Mouse (Mus musculus) large intestine, adult 2 months (tissue): ENCODE measurements around the gene Aspscr1. TPM values are rescaled to one million over a fixed set of nuclear protein-coding genes. Genes with fewer than 3 reads are reported as not detected.
"Not testable (repeated sequence)": the region's sequence is repeated elsewhere in the genome, so short reads cannot be mapped to it uniquely, and the experiment has no call there.

Experiments used
- DNase-seq: peaks from one replicate; pipeline ENCODE4 v3.0.0-alpha.2; 2012; ENCODE audit warnings: low read depth, low spot score
- WGBS: fragments of 180-500 bp; shearing (Covaris S2); methylation state at CpG from one replicate; pipeline ENCODE4 v1.1.7; 2018; 5-methylcytosine and 5-hydroxymethylcytosine counted together
- polyA plus RNA-seq: library from polyadenylated mRNA; depleted of rRNA; stranded (reverse); fragments of >200 nt; gene quantifications from 2 replicates; pipeline ENCODE4 v1.2.3, GENCODE M21; 2012; rRNA removed

Gene Aspscr1
- polyA plus RNA-seq, 1 experiment: 74.9 TPM

DNA sequence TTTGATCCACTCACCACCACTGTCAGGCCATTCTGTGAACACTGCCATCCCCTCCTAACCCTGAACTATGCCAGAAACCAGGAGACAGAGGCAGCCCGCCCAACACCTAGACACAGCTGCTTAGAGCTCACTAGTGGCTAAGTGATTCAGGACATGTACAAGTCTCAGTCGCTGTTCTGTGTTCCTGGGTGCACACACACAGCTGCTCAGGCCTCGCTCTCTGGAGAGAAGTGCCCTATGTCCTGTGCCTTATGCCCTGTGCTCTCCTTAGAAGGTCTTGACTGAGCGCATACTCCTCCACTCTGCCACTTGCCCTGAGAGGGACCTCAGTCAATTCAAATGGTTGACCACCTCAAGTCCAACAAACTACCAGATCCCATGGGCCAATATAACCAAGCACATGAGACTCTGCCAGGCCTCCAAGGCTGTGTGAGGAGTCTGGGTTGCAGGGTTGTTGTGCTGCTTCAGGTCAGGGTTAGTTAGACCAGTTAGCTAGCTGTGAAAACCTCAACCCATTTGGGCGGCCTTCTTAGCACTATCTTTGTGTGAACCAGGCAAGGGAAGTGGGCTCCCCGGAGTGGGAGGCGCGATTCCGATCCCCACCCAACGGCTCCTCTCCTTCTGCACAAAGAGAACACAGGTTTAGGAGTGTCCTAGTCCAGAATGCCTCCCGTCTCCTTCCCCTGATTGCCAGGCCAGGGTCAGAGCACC is 55.9 kb downstream of the Aspscr1 start:
- no peak for DNase-seq
- WGBS: 87% methylated on average over 11 of the region's 11 CpGs

DNA sequence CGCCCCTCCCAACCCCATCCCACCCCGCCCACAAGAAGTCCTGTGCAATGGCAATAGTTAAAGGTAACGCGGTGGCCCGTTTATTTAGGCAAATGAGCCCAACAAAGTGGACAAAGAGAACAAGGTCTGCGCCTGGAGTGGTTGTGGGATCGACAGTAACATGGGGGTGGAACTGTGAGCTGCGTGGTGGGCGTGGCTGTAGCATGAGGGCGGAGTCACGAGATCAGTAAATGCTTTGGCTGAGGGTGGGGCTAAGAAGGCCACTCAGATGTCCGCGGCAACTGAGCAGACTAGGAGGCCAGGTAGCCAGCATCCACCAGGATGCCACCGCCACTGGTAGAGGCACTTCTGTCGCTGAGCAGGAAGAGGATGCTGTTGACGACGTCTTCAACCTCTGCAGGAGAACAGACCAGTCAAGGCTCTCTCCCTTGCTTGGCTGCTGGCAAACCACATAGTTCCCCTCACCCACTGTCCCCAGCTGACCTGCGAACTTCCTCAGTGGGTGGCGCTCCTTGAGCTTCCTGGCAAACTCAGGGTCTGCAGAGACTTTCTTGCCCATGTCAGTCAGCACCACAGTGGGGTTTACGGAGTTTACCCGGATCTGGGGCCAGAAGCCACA is 56.8 kb downstream of the Aspscr1 start:
- not testable (repeated sequence) for DNase-seq

DNA sequence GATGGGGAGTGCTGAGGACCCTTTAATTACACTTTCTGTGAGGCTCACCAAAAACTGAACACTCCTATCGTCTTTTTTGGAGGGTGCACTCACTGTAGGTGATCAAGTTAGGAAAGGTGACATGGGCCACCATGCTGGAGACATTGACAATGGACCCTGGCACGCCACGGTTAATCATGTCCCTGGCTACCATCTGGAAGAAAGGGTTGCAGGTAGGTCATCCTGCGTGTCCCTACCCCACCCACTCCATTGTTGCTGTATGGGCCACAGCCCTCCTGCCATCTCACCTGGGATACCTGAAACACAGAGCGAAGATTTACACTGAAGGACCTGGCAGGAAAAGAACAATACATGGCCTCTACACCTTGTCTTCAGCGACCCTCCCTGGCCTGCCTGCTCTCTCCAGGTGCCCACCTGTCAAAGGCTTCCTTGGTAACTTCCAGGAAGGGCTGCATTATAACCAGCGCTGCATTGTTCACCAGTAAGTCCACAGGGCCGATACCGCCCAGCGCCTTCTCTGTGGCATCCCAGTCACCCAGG is 57.6 kb downstream of the Aspscr1 start:
- no peak for DNase-seq
- 93% methylated on average over 10 of the region's 10 CpGs for WGBS

More for the DNA sequence above, 56.8 kb downstream of the Aspscr1 start:
- WGBS: 4% methylated on average over 18 of the region's 21 CpGs

DNA sequence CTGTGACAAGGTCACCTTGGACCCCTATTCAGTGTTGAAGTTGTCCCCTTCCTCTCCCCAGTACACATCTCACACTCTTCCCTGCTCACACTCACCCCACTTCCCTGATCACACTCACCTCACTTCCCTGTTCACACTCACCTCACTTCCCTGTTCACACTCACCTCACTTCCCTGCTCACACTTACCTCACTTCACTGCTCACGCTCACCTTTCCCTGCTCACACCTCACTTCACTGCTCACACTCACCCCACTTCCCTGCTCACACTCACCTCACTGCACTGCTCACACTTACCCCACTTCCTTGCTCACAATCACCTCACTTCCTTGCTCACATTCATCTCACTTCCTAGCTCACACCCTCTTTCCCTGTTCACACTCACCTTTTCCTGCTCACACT is 58.6 kb downstream of the Aspscr1 start:
- no peak for DNase-seq
- 92% methylated on average over 1 of the region's 1 CpGs for WGBS

DNA sequence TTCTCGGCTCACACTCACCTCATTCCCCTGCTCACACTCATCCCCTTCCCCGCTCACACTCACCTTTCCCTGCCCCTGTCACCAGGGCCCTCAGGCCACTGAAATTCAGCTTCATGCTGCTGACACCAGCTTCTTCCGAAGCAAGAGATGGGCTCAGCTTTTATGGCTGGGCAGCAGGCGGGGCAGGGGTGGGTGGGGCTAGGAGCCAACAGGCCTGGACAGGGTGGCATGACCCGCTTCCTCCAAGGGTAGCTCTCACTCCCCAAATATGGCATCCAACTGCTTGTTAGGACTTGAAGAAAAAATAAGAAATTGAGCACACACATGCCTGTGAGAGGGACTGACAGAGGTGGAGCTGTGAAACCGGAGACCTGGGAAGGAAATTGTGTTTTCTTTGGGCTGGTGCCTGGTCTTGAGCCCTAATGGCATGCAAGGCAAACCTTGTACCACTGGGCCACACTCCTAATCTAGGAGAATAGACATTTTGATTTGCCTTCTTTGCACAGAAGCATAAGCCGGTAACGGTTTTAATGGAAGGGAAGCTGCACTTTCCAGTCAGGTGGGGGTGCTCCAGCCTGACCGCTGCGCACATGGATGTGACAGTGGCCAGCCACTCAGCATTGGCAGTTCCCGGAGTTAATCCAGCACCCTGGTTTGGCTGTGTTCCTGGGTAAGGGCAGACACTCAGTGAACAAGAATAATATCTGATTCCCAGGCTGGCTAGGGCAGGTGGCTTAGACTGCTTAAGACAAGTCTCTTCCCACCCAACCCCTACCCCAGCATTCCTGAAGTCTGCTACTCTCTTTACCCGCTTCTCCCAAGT is 59.3 kb downstream of the Aspscr1 start, which contains the start of gene Cbr2:
Gene Cbr2, minus strand, starts transcription at position 257 of the 823 bp plus-strand sequence.
- WGBS: 61% methylated on average over 12 of the region's 12 CpGs

DNA sequence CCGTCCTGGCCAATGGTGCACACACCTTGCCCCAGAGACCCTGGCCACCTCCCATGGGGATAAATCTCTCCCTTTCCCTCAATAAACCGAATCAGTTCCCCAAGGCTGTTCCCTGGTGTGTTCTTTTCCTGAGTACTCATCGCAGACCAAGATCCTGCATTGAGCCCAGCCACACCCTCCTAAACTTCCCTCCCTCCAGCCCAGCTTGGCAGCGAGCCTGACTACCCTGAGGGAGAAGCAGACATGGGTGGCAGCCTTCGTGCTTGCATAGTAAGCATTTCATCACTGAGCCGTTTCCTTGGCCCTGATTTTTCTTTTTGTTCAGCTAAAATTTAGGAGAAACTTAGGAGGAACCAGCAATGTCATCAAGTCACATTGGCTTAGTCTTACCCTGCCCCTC is 60.7 kb downstream of the Aspscr1 start:
- 18% methylated on average over 6 of the region's 6 CpGs for WGBS
- DNase-seq: peak; percentile 72

More for the DNA sequence above, 59.3 kb downstream of the Aspscr1 start, which contains the start of gene Cbr2:
- no peak for DNase-seq

DNA sequence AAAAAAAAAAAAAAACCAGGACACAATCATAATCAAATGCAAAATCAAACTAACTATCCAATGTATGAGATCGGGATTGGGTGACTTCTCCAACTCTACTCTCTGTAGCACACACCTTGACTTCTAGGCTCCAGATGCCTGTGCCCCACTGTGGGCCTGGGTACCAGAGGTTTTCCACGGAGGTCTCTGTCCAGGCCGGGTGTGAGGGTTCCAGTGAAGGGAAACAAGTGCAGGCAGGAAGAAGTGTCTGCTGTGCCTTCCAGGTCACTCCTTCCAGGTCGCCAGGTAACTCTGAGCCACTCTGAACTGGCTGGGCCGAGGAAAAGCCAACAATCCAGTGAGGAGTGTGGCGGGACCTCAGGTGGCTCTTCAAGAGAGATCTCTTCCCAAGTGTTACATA is 63.7 kb downstream of the Aspscr1 start:
- DNase-seq: no peak
- WGBS: 78% methylated on average over 6 of the region's 6 CpGs

GRCm38 (mm10) chr11:120740981-120741380 is 68.2 kb downstream of the Aspscr1 start:
- 84% methylated on average over 5 of the region's 5 CpGs for WGBS
- DNase-seq: no peak

DNA sequence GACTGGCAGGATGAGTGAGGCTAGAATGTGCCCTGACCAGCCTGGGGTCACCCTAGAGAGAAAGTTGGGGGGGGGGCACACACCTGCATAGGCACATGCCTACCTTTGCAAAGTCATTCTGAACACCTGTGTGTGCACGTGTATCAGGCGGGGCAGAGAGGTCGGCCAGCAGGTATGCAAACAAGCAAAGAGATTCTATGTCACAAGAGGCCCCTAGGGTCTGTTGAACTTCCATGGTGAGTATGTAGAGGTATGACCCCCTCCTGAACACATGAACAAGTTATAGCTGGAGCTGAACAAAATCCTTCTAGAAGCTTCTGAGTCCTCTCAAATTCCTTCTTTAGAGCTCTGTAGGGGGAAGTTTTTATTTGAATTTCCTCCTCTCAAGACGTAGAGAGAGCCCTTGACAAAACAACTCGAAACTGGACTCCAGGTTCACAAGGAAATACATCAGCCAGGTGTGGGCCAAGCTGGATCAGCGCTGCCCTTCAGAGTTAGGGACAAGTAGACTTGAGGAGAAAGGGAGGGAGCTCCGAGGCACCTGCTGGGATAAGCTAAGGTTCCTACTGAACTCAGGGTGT is 71.4 kb downstream of the Aspscr1 start:
- DNase-seq: no peak
- WGBS: 33% methylated on average over 7 of the region's 7 CpGs

DNA sequence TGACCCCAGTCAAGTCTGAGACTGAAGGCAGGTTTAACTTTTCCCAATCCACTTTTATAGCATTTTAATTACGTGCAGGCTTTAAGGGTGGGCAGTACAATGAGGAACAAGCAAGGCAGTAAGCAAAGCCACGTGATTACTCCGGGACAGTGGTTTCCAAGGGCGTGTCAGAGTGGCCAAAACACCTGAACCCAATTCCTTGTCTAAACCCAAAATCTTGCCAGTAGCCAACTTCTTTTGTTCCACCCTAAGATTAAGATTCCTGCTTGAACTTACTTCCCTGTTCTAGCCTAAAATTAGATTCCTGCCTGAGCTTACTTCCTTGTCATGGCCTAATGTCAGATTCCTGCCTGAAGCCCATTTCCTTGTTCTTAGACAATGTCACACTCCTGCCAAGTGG is 75.2 kb downstream of the Aspscr1 start:
- 19% methylated on average over 4 of the region's 4 CpGs for WGBS
- DNase-seq: no peak

DNA sequence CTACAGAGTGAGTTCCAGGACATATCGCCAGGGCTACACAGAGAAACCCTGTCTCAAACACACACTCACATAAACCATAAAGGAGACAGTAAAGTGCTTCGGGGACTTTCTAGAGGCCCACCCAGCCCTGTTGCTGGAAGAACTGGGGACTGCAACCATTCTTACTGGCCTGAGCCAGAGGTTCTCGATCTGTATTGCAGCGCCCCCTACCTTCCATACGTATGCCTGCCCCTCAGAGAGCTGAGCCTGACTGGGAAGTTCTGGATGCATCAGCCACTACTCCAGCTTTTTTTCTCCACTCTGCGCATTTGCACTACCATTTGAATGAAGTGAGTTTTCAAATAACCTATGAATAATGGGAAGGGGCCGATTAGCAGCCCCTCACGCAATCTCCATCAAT is 76.7 kb downstream of the Aspscr1 start:
- WGBS: 67% methylated on average over 8 of the region's 8 CpGs
- no peak for DNase-seq

DNA sequence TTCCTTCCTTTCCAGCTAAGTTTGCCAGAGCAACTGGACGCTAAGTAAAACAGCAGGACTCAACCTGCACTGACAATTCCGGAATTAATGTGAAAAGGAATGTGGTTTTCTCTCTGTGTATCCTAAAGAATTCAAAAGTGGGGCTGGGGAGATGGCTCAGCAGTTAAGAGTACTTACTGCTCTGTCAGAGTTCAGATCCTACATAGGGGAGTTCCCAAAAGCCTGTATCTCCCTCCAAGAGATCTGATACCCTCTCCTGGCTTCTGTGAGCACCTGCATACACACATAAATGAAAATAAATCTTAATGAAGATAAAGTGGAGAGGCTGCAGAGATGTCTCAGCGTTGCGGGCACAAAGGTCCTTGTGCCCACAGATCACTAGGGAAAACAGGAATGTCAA is 78.8 kb downstream of the Aspscr1 start:
- no peak for DNase-seq
- 61% methylated on average over 4 of the region's 4 CpGs for WGBS

Other genes with a start within 250 kb of the Aspscr1 start
- 42.4 and 50.9 TPM in 2 replicates for gene Nploc4, start 235.3 kb upstream of the Aspscr1 start, polyA plus RNA-seq
- gene Tspan10, start 230.3 kb upstream of the Aspscr1 start, polyA plus RNA-seq: 0.85 and 1.1 TPM in 2 replicates
- gene Pde6g, start 219.5 kb upstream of the Aspscr1 start, polyA plus RNA-seq: 0.30 and 0.89 TPM in 2 replicates
- 18.2 and 19.6 TPM in 2 replicates for gene Oxld1, start 214.9 kb upstream of the Aspscr1 start, polyA plus RNA-seq
- 12.3 and 15.1 TPM in 2 replicates for gene Ccdc137, start 214.9 kb upstream of the Aspscr1 start, polyA plus RNA-seq
- 16.8 and 18.8 TPM in 2 replicates for gene Arl16, start 205.4 kb upstream of the Aspscr1 start, polyA plus RNA-seq
- gene Mrpl12, start 188.4 kb upstream of the Aspscr1 start, polyA plus RNA-seq: 139 and 148 TPM in 2 replicates
- gene Slc25a10, start 181.1 kb upstream of the Aspscr1 start, polyA plus RNA-seq: 287 and 345 TPM in 2 replicates
- 0.90 and 1.1 TPM in 2 replicates for gene Gcgr, start 142.3 kb upstream of the Aspscr1 start, polyA plus RNA-seq
- 36.6 and 46.6 TPM in 2 replicates for gene Mcrip1, start 123.2 kb upstream of the Aspscr1 start, polyA plus RNA-seq
- gene Ppp1r27, start 121.8 kb upstream of the Aspscr1 start, polyA plus RNA-seq: 0.22 TPM in 1 of 2 replicates, not detected in the other
- 496 and 716 TPM in 2 replicates for gene P4hb, start 99.7 kb upstream of the Aspscr1 start, polyA plus RNA-seq
- gene Arhgdia, start 91.3 kb upstream of the Aspscr1 start, polyA plus RNA-seq: 745 and 760 TPM in 2 replicates
- gene Alyref, start 74.6 kb upstream of the Aspscr1 start, polyA plus RNA-seq: 45.9 and 54.0 TPM in 2 replicates
- gene Anapc11, start 74.6 kb upstream of the Aspscr1 start, polyA plus RNA-seq: 84.8 and 85.4 TPM in 2 replicates
- gene Npb, start 64.5 kb upstream of the Aspscr1 start, polyA plus RNA-seq: 0.63 and 1.0 TPM in 2 replicates
- 397 and 622 TPM in 2 replicates for gene Pcyt2, start 55.0 kb upstream of the Aspscr1 start, polyA plus RNA-seq
- 117 and 124 TPM in 2 replicates for gene Sirt7, start 47.7 kb upstream of the Aspscr1 start, polyA plus RNA-seq
- gene Mafg, start 39.4 kb upstream of the Aspscr1 start, polyA plus RNA-seq: 28.4 and 30.8 TPM in 2 replicates
- gene Pycr1, start 29.2 kb upstream of the Aspscr1 start, polyA plus RNA-seq: 16.4 and 16.7 TPM in 2 replicates
- 0.53 and 0.56 TPM in 2 replicates for gene Myadml2, start 24.8 kb upstream of the Aspscr1 start, polyA plus RNA-seq
- gene Notum, start 11.8 kb upstream of the Aspscr1 start, polyA plus RNA-seq: 0.45 and 0.79 TPM in 2 replicates
- 94.1 and 101 TPM in 2 replicates for gene Cenpx, start 40.8 kb downstream of the Aspscr1 start, polyA plus RNA-seq
- 21.3 and 34.5 TPM in 2 replicates for gene Lrrc45, start 41.0 kb downstream of the Aspscr1 start, polyA plus RNA-seq
- gene Rac3, start 48.5 kb downstream of the Aspscr1 start, polyA plus RNA-seq: 8.5 and 10.1 TPM in 2 replicates
- gene Dcxr, start 54.3 kb downstream of the Aspscr1 start, polyA plus RNA-seq: 63.8 and 66.5 TPM in 2 replicates
- 4.4 and 6.9 TPM in 2 replicates for gene Cbr2, start 59.1 kb downstream of the Aspscr1 start, polyA plus RNA-seq
- gene Hmga1b, start 89.8 kb downstream of the Aspscr1 start, polyA plus RNA-seq: 1.9 and 2.1 TPM in 2 replicates
- gene Rfng, start 111.2 kb downstream of the Aspscr1 start, polyA plus RNA-seq: 60.4 and 73.4 TPM in 2 replicates
- gene Gps1, start 111.3 kb downstream of the Aspscr1 start, polyA plus RNA-seq: 124 and 130 TPM in 2 replicates
- gene Dus1l, start 123.4 kb downstream of the Aspscr1 start, polyA plus RNA-seq: 41.7 and 42.1 TPM in 2 replicates
- 201 and 272 TPM in 2 replicates for gene Fasn, start 151.6 kb downstream of the Aspscr1 start, polyA plus RNA-seq